In genomic region chr12:17808542-17808941, GRCm38 (mm10) we compare ENCODE assay signal across 8 mouse cellular contexts.
DNase-seq lines count a peak whose midpoint lies in the region; ATAC-seq and TF ChIP-seq lines count a peak whose summit lies in the region.

No protein-coding gene starts in this region.

- WGBS in spleen, adult 2 months = 28% methylated on average over 2 of the region's 2 CpGs
- WGBS in forebrain, embryonic 15.5 days = 30% methylated on average over 2 of the region's 2 CpGs
- WGBS in liver, postnatal 0 days (ENCODE audit: insufficient replicate concordance) = 18% methylated on average over 2 of the region's 2 CpGs

- no peak for TF ChIP-seq EP300 in liver, postnatal 0 days (IDR thresholded peaks at IDR 0.05; ENCODE audit: low read depth)

- peak; percentile 66 for ATAC-seq in forebrain, embryonic 15.5 days (replicated peaks)
- no peak for ATAC-seq in liver, postnatal 0 days
- no peak for ATAC-seq in megakaryocyte-erythroid progenitor cell, adult 5-6 weeks (replicated peaks; ENCODE audit: low FRiP score, low TSS enrichment, poor library complexity, severe bottlenecking)

- TF ChIP-seq CTCF in spleen, adult 2 months (IDR thresholded peaks at IDR 0.05; ENCODE audit: extremely low read depth, insufficient read depth, insufficient read length, insufficient replicate concordance) = peak; percentile 8; the same call in 1 of the 2 replicates
- TF ChIP-seq CTCF in liver, postnatal 0 days (IDR thresholded peaks at IDR 0.05; ENCODE audit: low read depth) = peak; percentile 80

- no peak overlapping the region for H3K4me3 ChIP-seq in spleen, adult 2 months (ENCODE audit: extremely low read depth, insufficient read depth, insufficient read length)
- no peak overlapping the region for H3K4me3 ChIP-seq in forebrain, embryonic 15.5 days
- no peak overlapping the region for H3K4me3 ChIP-seq in liver, postnatal 0 days (ENCODE audit: low read depth, low read length)

- TF ChIP-seq POLR2A in spleen, adult 2 months (IDR thresholded peaks at IDR 0.05; ENCODE audit: low read depth, low read length) = no peak

- H3K27me3 ChIP-seq in spleen, adult 2 months (ENCODE audit: control insufficient read depth, insufficient read depth, low read length) = no peaks in the 10 kb centered on the region
- no peaks in the 10 kb centered on the region for H3K27me3 ChIP-seq in forebrain, embryonic 15.5 days
- no peaks in the 10 kb centered on the region for H3K27me3 ChIP-seq in liver, postnatal 0 days (ENCODE audit: insufficient read depth, low read length)

- peak in 1 of 2 experiments; percentile 36 for DNase-seq in spleen, adult 2 months (ENCODE audit: low read depth in 1 of 2, low spot score in 2 of 2)
- no peak for DNase-seq in spleen, adult 12 weeks (ENCODE audit: low spot score)
- DNase-seq in brain, embryonic 18.5 days (ENCODE audit: low read depth, low spot score) = peak; percentile 66
- DNase-seq in kidney, postnatal 14 days = peak; percentile 84
- peak; percentile 54 for DNase-seq in liver, postnatal 0 days
- DNase-seq in retina, embryonic 14.5 days (ENCODE audit: low spot score) = peak; percentile 92

- no peaks in the 10 kb centered on the region for H3K9me3 ChIP-seq in forebrain, embryonic 15.5 days
- no peaks in the 10 kb centered on the region for H3K9me3 ChIP-seq in liver, postnatal 0 days (ENCODE audit: low read length)

- no peak overlapping the region for H3K27ac ChIP-seq in spleen, adult 2 months (ENCODE audit: insufficient read depth, low read length)
- no peak overlapping the region for H3K27ac ChIP-seq in forebrain, embryonic 15.5 days (replicated peaks)
- H3K27ac ChIP-seq in liver, postnatal 0 days (ENCODE audit: low read depth) = no peak overlapping the region

- H3K4me1 ChIP-seq in spleen, adult 2 months (ENCODE audit: control insufficient read depth, insufficient read depth, insufficient read length) = no peaks in the 10 kb centered on the region
- H3K4me1 ChIP-seq in forebrain, embryonic 15.5 days = no peaks in the 10 kb centered on the region
- H3K4me1 ChIP-seq in liver, postnatal 0 days (ENCODE audit: insufficient read depth) = no peaks in the 10 kb centered on the region

- no peak overlapping the region for H3K4me2 ChIP-seq in forebrain, embryonic 15.5 days (replicated peaks)
- no peak overlapping the region for H3K4me2 ChIP-seq in liver, postnatal 0 days (ENCODE audit: low read depth, low read length)

- no peaks in the 10 kb centered on the region for H3K36me3 ChIP-seq in spleen, adult 2 months (ENCODE audit: control insufficient read depth, insufficient read depth, low read length)
- no peaks in the 10 kb centered on the region for H3K36me3 ChIP-seq in forebrain, embryonic 15.5 days
- no peaks in the 10 kb centered on the region for H3K36me3 ChIP-seq in liver, postnatal 0 days (replicated peaks; ENCODE audit: insufficient read depth, low read length)

- H3K9ac ChIP-seq in forebrain, embryonic 15.5 days (replicated peaks) = no peak overlapping the region
- no peak overlapping the region for H3K9ac ChIP-seq in liver, postnatal 0 days (replicated peaks)
